ENCODE assay signal across 24 mouse cellular contexts in the genomic region with DNA sequence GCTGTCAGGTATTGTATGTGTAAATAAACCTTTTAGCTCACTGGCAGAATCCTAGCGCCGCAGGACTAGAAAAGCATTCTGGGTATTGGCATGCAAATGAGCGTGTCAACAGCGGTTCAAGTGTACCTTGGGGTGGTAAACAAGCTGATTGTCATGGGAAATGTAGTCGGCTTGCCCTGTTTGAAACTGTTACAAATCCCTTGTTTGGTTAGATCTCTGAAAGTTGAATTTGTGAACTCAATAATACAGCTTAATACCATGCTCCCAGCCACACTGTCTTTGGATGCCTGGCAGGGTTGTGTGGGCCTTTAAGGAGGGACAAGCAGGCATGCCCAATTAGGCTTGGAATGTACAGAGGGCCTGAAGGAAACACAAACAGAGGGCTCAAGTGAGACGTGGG. TPM values are rescaled to one million over a fixed set of nuclear protein-coding genes. Genes with fewer than 3 reads are reported as not detected.
DNase-seq lines count a peak whose midpoint lies in the region; ATAC-seq lines count a peak whose summit lies in the region.
"Had no signal": no experiment of that assay in that cellular context is flagged by ENCODE, and none has a peak within 500 bp of the region (broad histone marks: within the 10 kb centered on the region; RNA-seq: fewer than 3 reads in every experiment).

No protein-coding gene starts in this region.

- 3% methylated on average over 6 of the region's 6 CpGs for WGBS in forebrain, embryonic 12.5 days
- WGBS in forebrain, embryonic 10.5 days: 8% methylated on average over 6 of the region's 6 CpGs
- WGBS in neural tube, embryonic 13.5 days: 3% methylated on average over 6 of the region's 6 CpGs
- WGBS in neural tube, embryonic 15.5 days: 6% methylated on average over 6 of the region's 6 CpGs
- WGBS in forebrain, embryonic 14.5 days: 4% methylated on average over 6 of the region's 6 CpGs

- H3K4me2 ChIP-seq in forebrain, embryonic 12.5 days: peak overlapping the region; percentile 25; the same call in 1 of the 2 replicates
- H3K4me2 ChIP-seq in neural tube, embryonic 13.5 days: peak overlapping the region; percentile 18
- H3K4me2 ChIP-seq in neural tube, embryonic 15.5 days: no peak overlapping the region
- peak overlapping the region; percentile 12; the same call in 1 of the 2 replicates for H3K4me2 ChIP-seq in forebrain, embryonic 14.5 days (ENCODE audit: low read length)
- H3K4me2 ChIP-seq: embryonic facial prominence, embryonic 13.5 days; hindbrain, embryonic 12.5 days; limb, embryonic 15.5 days had no signal

- H3K27ac ChIP-seq in forebrain, embryonic 12.5 days: no peak overlapping the region
- no peak overlapping the region for H3K27ac ChIP-seq in forebrain, embryonic 10.5 days
- H3K27ac ChIP-seq in neural tube, embryonic 13.5 days (replicated peaks): no peak overlapping the region
- no peak overlapping the region for H3K27ac ChIP-seq in neural tube, embryonic 15.5 days (replicated peaks)
- no peak overlapping the region for H3K27ac ChIP-seq in forebrain, embryonic 14.5 days (ENCODE audit: low read depth, low read length)
- H3K27ac ChIP-seq: embryonic facial prominence, embryonic 13.5 days; hindbrain, embryonic 12.5 days; limb, embryonic 15.5 days had no signal

- peaks cover 61% of the 10 kb centered on the region for H3K27me3 ChIP-seq in forebrain, embryonic 12.5 days
- H3K27me3 ChIP-seq in forebrain, embryonic 10.5 days (ENCODE audit: poor library complexity, severe bottlenecking): peaks cover 32% of the 10 kb centered on the region; the same call in 1 of the 2 replicates
- peaks cover 5% of the 10 kb centered on the region; the same call in 1 of the 2 replicates for H3K27me3 ChIP-seq in neural tube, embryonic 13.5 days
- peaks cover 4% of the 10 kb centered on the region; the same call in 1 of the 2 replicates for H3K27me3 ChIP-seq in neural tube, embryonic 15.5 days (replicated peaks)
- peaks cover 21% of the 10 kb centered on the region for H3K27me3 ChIP-seq in forebrain, embryonic 14.5 days (replicated peaks; ENCODE audit: control insufficient read depth, insufficient read depth, low read length)

- H3K9me3 ChIP-seq in forebrain, embryonic 12.5 days: peaks cover 4% of the 10 kb centered on the region
- H3K9me3 ChIP-seq in forebrain, embryonic 10.5 days: peaks cover 4% of the 10 kb centered on the region
- no peaks in the 10 kb centered on the region for H3K9me3 ChIP-seq in neural tube, embryonic 13.5 days
- no peaks in the 10 kb centered on the region for H3K9me3 ChIP-seq in neural tube, embryonic 15.5 days (replicated peaks)
- H3K9me3 ChIP-seq in forebrain, embryonic 14.5 days (replicated peaks; ENCODE audit: control insufficient read depth, low read length): no peaks in the 10 kb centered on the region
- H3K9me3 ChIP-seq: embryonic facial prominence, embryonic 13.5 days; hindbrain, embryonic 12.5 days; limb, embryonic 15.5 days had no signal

- no peak overlapping the region for H3K4me3 ChIP-seq in forebrain, embryonic 12.5 days (replicated peaks)
- no peak overlapping the region; the same call in 1 of the 2 replicates for H3K4me3 ChIP-seq in forebrain, embryonic 10.5 days
- no peak overlapping the region for H3K4me3 ChIP-seq in neural tube, embryonic 13.5 days
- no peak overlapping the region for H3K4me3 ChIP-seq in neural tube, embryonic 15.5 days (replicated peaks)
- no peak overlapping the region for H3K4me3 ChIP-seq in forebrain, embryonic 14.5 days (ENCODE audit: low read depth, low read length)
- H3K4me3 ChIP-seq: embryonic facial prominence, embryonic 13.5 days; hindbrain, embryonic 12.5 days; limb, embryonic 15.5 days; megakaryocyte, embryonic 14.5 days; myocyte had no signal

- H3K36me3 ChIP-seq in forebrain, embryonic 12.5 days (replicated peaks): no peaks in the 10 kb centered on the region
- H3K36me3 ChIP-seq in forebrain, embryonic 10.5 days (replicated peaks): no peaks in the 10 kb centered on the region
- H3K36me3 ChIP-seq in neural tube, embryonic 13.5 days: no peaks in the 10 kb centered on the region
- H3K36me3 ChIP-seq in neural tube, embryonic 15.5 days: no peaks in the 10 kb centered on the region
- H3K36me3 ChIP-seq in forebrain, embryonic 14.5 days (ENCODE audit: control insufficient read depth, insufficient read depth, low read length): no peaks in the 10 kb centered on the region
- H3K36me3 ChIP-seq: embryonic facial prominence, embryonic 13.5 days; hindbrain, embryonic 12.5 days; limb, embryonic 15.5 days had no signal

- no peak overlapping the region for H3K9ac ChIP-seq in forebrain, embryonic 12.5 days
- H3K9ac ChIP-seq in neural tube, embryonic 13.5 days: peak overlapping the region; percentile 43
- no peak overlapping the region for H3K9ac ChIP-seq in neural tube, embryonic 15.5 days (replicated peaks)
- H3K9ac ChIP-seq in forebrain, embryonic 14.5 days (ENCODE audit: low read length): peak overlapping the region; percentile 21; the same call in 1 of the 2 replicates
- H3K9ac ChIP-seq: embryonic facial prominence, embryonic 13.5 days; hindbrain, embryonic 12.5 days; limb, embryonic 15.5 days had no signal

- no peak for DNase-seq in forebrain, embryonic 10.5 days (ENCODE audit: extremely low spot score, low spot score)
- DNase-seq in forebrain, embryonic 14.5 days (ENCODE audit: low spot score): peak; percentile 62
- DNase-seq in MN1 (ENCODE audit: low spot score): no peak
- DNase-seq in cerebellum, adult 11 months: no peak
- no peak for DNase-seq in cerebellum, postnatal 36 days
- DNase-seq: adrenal gland, postnatal 10 days; B cell, adult 2 months; cerebellum, adult 11-12 months; cerebellum, postnatal 25 days; kidney, adult 2 months; kidney, postnatal 14 days; lung, adult 18-20 months; lung, postnatal 14 days had no signal

- H3K4me1 ChIP-seq in forebrain, embryonic 12.5 days: peaks cover 11% of the 10 kb centered on the region
- peaks cover 14% of the 10 kb centered on the region for H3K4me1 ChIP-seq in forebrain, embryonic 10.5 days
- H3K4me1 ChIP-seq in neural tube, embryonic 13.5 days (replicated peaks): peaks cover 11% of the 10 kb centered on the region
- H3K4me1 ChIP-seq in neural tube, embryonic 15.5 days: peaks cover 7% of the 10 kb centered on the region; the same call in 1 of the 2 replicates
- H3K4me1 ChIP-seq in forebrain, embryonic 14.5 days (ENCODE audit: control insufficient read depth, insufficient read depth, low read length): 0 out of 2 replicates have a peak, but pooled peaks cover 4% of the 10 kb centered on the region
- H3K4me1 ChIP-seq: embryonic facial prominence, embryonic 13.5 days; limb, embryonic 15.5 days; megakaryocyte, embryonic 14.5 days had no signal

- ATAC-seq in forebrain, embryonic 12.5 days (ENCODE audit: low FRiP score): peak; percentile 51; the same call in 1 of the 2 replicates
- peak; percentile 43; the same call in 1 of the 2 replicates for ATAC-seq in neural tube, embryonic 13.5 days (ENCODE audit: low read depth)
- no peak for ATAC-seq in neural tube, embryonic 15.5 days (ENCODE audit: low FRiP score)
- peak; percentile 42; the same call in 1 of the 2 replicates for ATAC-seq in forebrain, embryonic 14.5 days
- ATAC-seq: activated CD4-positive, CD25-positive, alpha-beta regulatory T cell, adult 4 months; inflammation-experienced regulatory T-cells, adult 6 months had no signal

RNA-seq across cellular contexts. Expression of gene Gsx1, which starts 16.4 kb away (rescaled TPM):
- polyA plus RNA-seq in forebrain, embryonic 12.5 days (2016; fragmentation: Nextera tagmentation; extraction: Ambion mirVana): 8.6 and 8.7 TPM in 2 replicates
- 2.4 and 3.0 TPM in 2 replicates for polyA plus RNA-seq in forebrain, embryonic 10.5 days (2016; fragmentation: Nextera tagmentation; extraction: Ambion mirVana)
- 5.3 and 7.1 TPM in 2 replicates for polyA plus RNA-seq in neural tube, embryonic 13.5 days (2015; fragmentation: Nextera tagmentation; extraction: Ambion mirVana)
- polyA plus RNA-seq in neural tube, embryonic 15.5 days (2015; fragmentation: Nextera tagmentation; extraction: Ambion mirVana): 1.3 and 2.1 TPM in 2 replicates
- 2.3 and 3.0 TPM in 2 replicates for polyA plus RNA-seq in forebrain, embryonic 14.5 days (2014; fragmentation: Nextera tagmentation; extraction: Ambion mirVana)
- polyA plus RNA-seq: activated CD4-positive, CD25-positive, alpha-beta regulatory T cell, adult 4 months; embryonic facial prominence, embryonic 13.5 days; heart, postnatal 0 days; inflammation-experienced regulatory T-cells, adult 6 months; kidney, adult 2 months; limb, embryonic 15.5 days; myocyte had no signal

Comparison
In these comparisons a context has a peak if more than half of its experiments do, and no peak if none do; other contexts are left out.
1. H3K9ac ChIP-seq: peak in neural tube, embryonic 13.5 days (single experiment) and forebrain, embryonic 14.5 days (single experiment); none in forebrain, embryonic 12.5 days (single experiment) and neural tube, embryonic 15.5 days (single experiment).